Mouse (Mus musculus): ENCODE measurements at regions not wholly inside any gene's neighbourhood (a gene's known extent, or its start where the extent isn't known, plus 50 kb on each side); places are given as distances from the start of the nearest gene placed in this dataset.

GRCm38 (mm10) chr14:78225677-78226076 lies 82.2 kb downstream of the Tnfsf11 start:
- DNase-seq (ENCODE audit: low spot score in 2 of 2) = no peak

GRCm38 (mm10) chr14:78216229-78216963 lies 91.4 kb downstream of the Tnfsf11 start:
- no peak for DNase-seq (ENCODE audit: low spot score in 2 of 2)

DNA sequence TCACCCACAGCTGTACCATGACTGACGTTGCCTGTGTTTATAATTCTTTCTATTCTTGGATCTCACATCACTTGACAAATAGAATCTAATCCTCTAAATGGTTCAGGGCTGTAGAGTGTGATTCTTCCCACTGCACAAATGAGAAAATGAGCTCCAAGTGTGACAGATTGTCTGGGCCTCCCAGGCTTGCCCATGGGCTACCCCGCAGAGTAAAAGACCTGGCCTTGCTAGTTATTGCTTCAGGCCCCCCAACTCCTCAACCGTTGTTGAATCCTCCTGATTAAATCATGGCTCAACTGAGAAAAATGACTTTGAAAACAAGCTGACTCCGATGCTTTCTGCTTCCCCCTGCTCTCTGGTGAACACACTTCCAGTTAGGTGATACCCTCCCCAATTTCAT lies 92.4 kb downstream of the Tnfsf11 start:
- no peak for DNase-seq (ENCODE audit: low spot score in 2 of 2)

DNA sequence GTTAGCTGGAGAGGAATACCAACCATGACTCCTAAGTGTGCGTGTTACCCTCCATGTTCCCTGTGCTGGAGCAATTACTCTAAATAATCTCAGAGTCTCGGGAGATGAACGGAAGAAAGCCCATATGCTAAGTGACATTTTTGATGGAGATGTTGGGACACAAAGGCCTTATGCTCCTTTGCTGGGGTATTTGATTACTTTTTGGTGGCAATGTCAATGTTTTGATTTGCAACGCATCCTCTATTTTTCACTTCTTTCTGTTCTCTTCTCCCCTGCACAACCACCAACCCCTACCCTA lies 103.3 kb downstream of the Tnfsf11 start:
- DNase-seq (ENCODE audit: low spot score in 2 of 2) = no peak

GRCm38 (mm10) chr14:78203726-78204565 lies 103.9 kb downstream of the Tnfsf11 start:
- DNase-seq (ENCODE audit: low spot score in 2 of 2) = peak in 1 of 2 experiments; percentile 33

DNA sequence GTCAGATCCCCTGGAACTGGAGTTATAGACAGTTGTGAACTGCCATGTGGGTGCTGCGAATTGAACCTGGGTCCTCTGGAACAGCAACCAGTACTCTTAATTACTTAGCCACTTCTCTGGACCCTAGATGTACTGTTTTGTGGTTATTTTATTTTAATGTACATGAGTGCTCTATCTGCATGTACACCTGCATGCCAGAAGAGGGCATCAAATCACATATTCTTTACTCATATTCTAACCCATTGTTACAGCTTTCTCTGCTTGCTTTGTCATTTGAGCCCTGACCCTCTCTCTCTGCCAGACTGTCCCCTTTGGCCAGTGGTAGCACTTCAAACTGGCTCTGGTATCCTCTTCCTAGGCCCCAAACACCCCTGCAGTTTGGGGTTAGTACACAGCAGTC lies 105.1 kb downstream of the Tnfsf11 start:
- DNase-seq (ENCODE audit: low spot score in 2 of 2) = no peak

DNA sequence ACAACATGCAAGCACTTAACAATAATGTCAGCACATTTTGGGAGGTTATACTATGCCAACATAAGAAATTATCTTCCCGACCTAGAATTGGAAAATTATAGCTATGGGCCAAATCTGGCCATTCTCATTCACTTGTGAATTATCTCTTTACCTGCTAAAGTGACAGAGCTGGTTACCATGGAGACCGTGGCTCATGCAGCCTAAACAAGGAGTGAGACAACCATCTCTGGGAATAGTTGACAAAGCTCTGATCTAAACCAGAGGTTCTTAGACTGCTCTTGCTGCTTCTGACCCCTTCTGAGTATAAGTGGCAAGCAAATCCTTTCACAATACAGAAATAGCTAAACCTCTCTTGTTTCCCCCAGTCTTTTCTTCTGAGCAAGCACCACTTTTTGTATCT lies 108.7 kb upstream of the Fam216b start:
- peak in 1 of 2 experiments; percentile 15 for DNase-seq (ENCODE audit: low spot score in 2 of 2)

DNA sequence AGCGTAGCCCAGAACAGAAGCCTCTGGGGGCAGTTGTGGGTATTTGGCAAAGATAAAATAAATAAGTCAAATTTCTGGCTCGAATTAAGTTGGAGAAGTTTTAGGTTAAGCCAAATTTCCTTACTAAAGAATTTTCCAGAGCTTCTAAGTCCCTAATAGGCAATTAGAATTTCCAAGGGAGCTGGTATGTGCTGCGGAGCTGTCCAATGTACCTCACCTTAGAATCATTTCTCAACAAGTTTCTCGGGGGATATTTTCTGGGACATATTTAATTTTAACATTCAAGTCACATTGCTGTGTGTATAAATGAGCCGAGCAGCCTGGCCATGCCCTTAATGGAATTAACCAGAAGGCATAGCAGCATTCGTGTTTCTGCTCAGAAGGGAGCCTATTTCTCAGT lies 90.8 kb upstream of the Fam216b start:
- DNase-seq (ENCODE audit: low spot score in 2 of 2) = no peak

- no peak for DNase-seq (ENCODE audit: low spot score in 2 of 2)
Measured at GRCm38 (mm10) chr14:78173451-78173850, 84.6 kb upstream of the Fam216b start.

GRCm38 (mm10) chr14:78172956-78173355 lies 84.1 kb upstream of the Fam216b start:
- DNase-seq (ENCODE audit: low spot score in 2 of 2) = no peak

DNA sequence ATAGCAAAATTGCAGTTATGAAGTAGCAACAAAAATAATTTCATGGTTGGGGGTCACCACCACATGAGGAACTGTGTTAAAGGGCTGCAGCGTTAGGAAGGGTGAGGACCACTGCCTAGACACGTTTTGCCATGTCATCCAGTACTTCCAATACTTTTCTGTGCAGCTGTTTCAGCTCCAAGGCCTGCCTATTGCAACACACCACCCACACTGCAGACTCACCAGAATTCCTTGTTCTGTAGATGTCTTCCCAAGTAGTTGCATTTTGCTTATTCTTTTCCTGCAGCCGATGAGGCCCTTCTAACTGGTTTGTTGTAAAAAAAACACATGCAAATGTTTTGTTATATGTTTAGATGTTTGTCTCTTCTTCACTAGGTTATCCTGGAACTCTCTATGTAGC lies 72.0 kb upstream of the Fam216b start:
- DNase-seq (ENCODE audit: low spot score in 2 of 2) = no peak

DNA sequence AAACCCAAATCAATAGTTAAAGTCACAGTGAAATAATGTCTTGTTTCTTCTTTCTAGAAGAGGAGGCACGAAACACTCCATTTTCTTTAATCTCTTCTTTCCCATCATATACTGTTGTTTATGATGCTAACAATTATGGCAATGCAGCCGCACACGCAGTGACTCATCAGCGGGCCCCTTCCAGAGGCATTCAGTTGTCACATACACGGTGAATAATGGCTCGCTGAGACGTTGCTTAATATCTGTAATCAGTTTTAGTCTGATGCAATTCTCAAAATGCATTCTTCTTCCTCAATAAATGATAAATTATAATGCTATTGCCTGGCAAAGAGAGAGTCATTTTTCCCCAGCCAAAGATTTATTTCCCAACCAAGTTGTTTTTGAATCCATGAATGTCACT lies 70.8 kb upstream of the Fam216b start:
- no peak for DNase-seq (ENCODE audit: low spot score in 2 of 2)

DNA sequence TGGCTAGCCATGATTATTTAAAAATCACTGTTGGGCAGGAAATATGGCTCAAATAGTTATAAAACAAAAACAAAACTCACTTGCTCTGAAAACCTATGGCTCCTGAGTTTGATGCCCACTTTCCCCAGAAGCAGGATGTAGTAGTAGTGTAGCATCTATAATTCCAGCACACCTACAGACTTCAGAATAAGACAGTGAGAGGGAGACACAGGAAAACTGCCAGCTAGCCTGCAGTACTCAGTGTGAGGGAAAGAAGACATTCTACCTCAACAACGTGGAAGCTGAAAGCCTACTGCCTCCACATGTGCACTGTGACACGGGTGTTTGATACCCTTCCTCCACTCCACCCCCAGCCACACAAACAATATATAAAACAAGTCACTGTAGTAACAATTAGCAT lies 68.9 kb upstream of the Fam216b start:
- peak in 1 of 2 experiments; percentile 10 for DNase-seq (ENCODE audit: low spot score in 2 of 2)

GRCm38 (mm10) chr14:78148851-78149250 lies 60.0 kb upstream of the Fam216b start:
- DNase-seq (ENCODE audit: low spot score in 2 of 2) = no peak

DNA sequence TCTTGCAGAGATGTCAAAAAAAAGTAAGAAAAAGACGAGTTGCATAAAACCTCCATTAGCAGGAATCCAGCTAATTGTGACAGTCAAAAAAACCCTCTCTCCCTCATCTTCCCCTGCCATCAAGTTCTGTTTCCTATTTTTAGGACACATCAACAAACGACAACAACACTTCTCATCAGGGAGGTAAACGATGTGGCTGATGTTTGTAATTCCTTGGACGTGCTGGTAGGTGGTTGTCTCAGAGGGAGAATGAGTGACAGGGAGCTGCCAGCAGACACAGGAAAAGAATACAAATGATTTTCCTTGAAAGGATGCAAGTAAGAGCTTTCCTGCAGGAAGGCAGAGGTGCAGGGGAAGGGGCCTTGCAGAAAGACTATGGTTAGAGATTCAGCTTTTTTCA lies 54.9 kb upstream of the Fam216b start:
- no peak for DNase-seq (ENCODE audit: low spot score in 2 of 2)

Small RNA genes in the stretch of these regions (microRNA-seq; reads per million reads assigned to microRNA genes)
- gene Mir1971 = 0 reads per million in 2 experiments

Data from left cerebral cortex, adult 8-10 months (tissue).